Mouse (Mus musculus) CH12.LX (cell line): ENCODE measurements around the gene Alyref. TPM values are rescaled to one million over a fixed set of nuclear protein-coding genes. Genes with fewer than 3 reads are reported as not detected.

Experiments used
- DNase-seq: peaks from one replicate; pipeline ENCODE4 v3.0.0-alpha.2; 2013; ENCODE audit errors: extremely low read depth
- H3K27ac ChIP-seq: 2 replicates; pipeline ENCODE4 v1.5.1; 2012; ENCODE audit warnings: low read depth, mild to moderate bottlenecking, control low read depth, moderate library complexity; ENCODE audit not compliant: insufficient read depth
- H3K27me3 ChIP-seq: replicated peaks from 2 replicates; pipeline ENCODE3; 2012; ENCODE audit warnings: inconsistent platforms
- H3K36me3 ChIP-seq, 2 experiments: replicated peaks in 1 of 2; 2 replicates each; pipeline versions ENCODE3 to v1.6.1; 2012; ENCODE audit warnings: inconsistent platforms in 1 of 2, low read length in 1 of 2, mild to moderate bottlenecking in 1 of 2, mixed read lengths in 1 of 2, moderate library complexity in 1 of 2; ENCODE audit not compliant: control insufficient read depth in 1 of 2, insufficient read depth in 1 of 2
- H3K4me1 ChIP-seq, 2 experiments: 2 replicates each; pipeline ENCODE4 v1.6.1; 2012; ENCODE audit warnings: inconsistent platforms in 1 of 2, moderate library complexity in 1 of 2; ENCODE audit not compliant: insufficient read depth in 2 of 2, control insufficient read depth in 1 of 2
- H3K4me2 ChIP-seq: 2 replicates; pipeline ENCODE4 v1.6.1; 2012; ENCODE audit warnings: low read depth, mild to moderate bottlenecking, control low read depth; ENCODE audit not compliant: poor library complexity, insufficient read depth, severe bottlenecking
- H3K4me3 ChIP-seq, 3 experiments: fragments of 150-350 bp in 1 of 3; sonication (generic) in 1 of 3; replicated peaks in 1 of 3; 2 replicates each; pipeline versions ENCODE3 to v1.5.1; 2011 to 2012; ENCODE audit warnings: low read depth in 2 of 3, low read length in 2 of 3, mild to moderate bottlenecking in 2 of 3, moderate library complexity in 2 of 3, control low read depth in 1 of 3, improper control_type of control experiment in 1 of 3, inconsistent platforms in 1 of 3, mixed read lengths in 1 of 3; ENCODE audit not compliant: poor library complexity in 1 of 3
- H3K79me2 ChIP-seq: replicated peaks from 2 replicates; pipeline ENCODE4 v1.6.1; 2012; ENCODE audit warnings: mild to moderate bottlenecking, moderate library complexity; ENCODE audit not compliant: control insufficient read depth, poor library complexity, insufficient read depth, severe bottlenecking; ENCODE audit errors: extremely low read depth
- H3K9ac ChIP-seq: 2 replicates; pipeline ENCODE4 v1.6.1; 2012; ENCODE audit warnings: low read depth, mild to moderate bottlenecking, control low read depth, moderate library complexity; ENCODE audit not compliant: insufficient read depth
- H3K9me3 ChIP-seq: replicated peaks from 2 replicates; pipeline ENCODE3; 2012; ENCODE audit warnings: low read length, inconsistent platforms, mixed read lengths
- BHLHE40 ChIP-seq: IDR thresholded peaks from 2 replicates; pipeline ENCODE4 v1.6.1; 2011; ENCODE audit warnings: mild to moderate bottlenecking, low read depth, low read length, improper control_type of control experiment
- CHD1 ChIP-seq: IDR thresholded peaks from 2 replicates; pipeline ENCODE4 v1.6.1; 2012; ENCODE audit warnings: low read depth, low read length, improper control_type of control experiment, inconsistent platforms
- CHD2 ChIP-seq: IDR thresholded peaks from 2 replicates; pipeline ENCODE4 v1.6.1; 2011; ENCODE audit warnings: low read length, improper control_type of control experiment
- CTCF ChIP-seq, 2 experiments: IDR thresholded peaks in 1 of 2; conservative IDR thresholded peaks in 1 of 2; 2 replicates each; pipeline ENCODE4 v1.5.1; 2011 to 2012; ENCODE audit warnings: low read depth in 2 of 2, low read length in 2 of 2, improper control_type of control experiment in 1 of 2, inconsistent platforms in 1 of 2, mild to moderate bottlenecking in 1 of 2, moderate library complexity in 1 of 2
- E2F4 ChIP-seq: IDR thresholded peaks from 2 replicates; pipeline ENCODE4 v1.6.1; 2011; ENCODE audit warnings: low read depth, low read length, improper control_type of control experiment; ENCODE audit not compliant: insufficient replicate concordance
- ELF1 ChIP-seq: IDR thresholded peaks from 2 replicates; pipeline ENCODE4 v1.6.1; 2014; ENCODE audit warnings: low read depth, mild to moderate bottlenecking, inconsistent platforms, low read length, improper control_type of control experiment
- EP300 ChIP-seq: IDR thresholded peaks from 2 replicates; pipeline ENCODE4 v1.6.1; 2011; ENCODE audit warnings: low read length, improper control_type of control experiment
- ETS1 ChIP-seq: conservative IDR thresholded peaks from 2 replicates; pipeline ENCODE4 v1.6.1; 2012; ENCODE audit warnings: low read depth, mild to moderate bottlenecking, inconsistent platforms, low read length, improper control_type of control experiment, moderate library complexity
- GABPA ChIP-seq: IDR thresholded peaks from 2 replicates; pipeline ENCODE4 v1.6.1; 2012; ENCODE audit warnings: low read depth, low read length, improper control_type of control experiment, inconsistent platforms; ENCODE audit not compliant: insufficient replicate concordance
- HCFC1 ChIP-seq: IDR thresholded peaks from 2 replicates; pipeline ENCODE4 v1.6.1; 2012; ENCODE audit warnings: low read depth, mild to moderate bottlenecking, inconsistent platforms, low read length, improper control_type of control experiment
- IRF4 ChIP-seq: IDR thresholded peaks from 2 replicates; pipeline ENCODE4 v1.6.1; 2014; ENCODE audit warnings: low read depth, mild to moderate bottlenecking, inconsistent platforms, low read length, improper control_type of control experiment
- JUN ChIP-seq: IDR thresholded peaks from 2 replicates; pipeline ENCODE4 v1.6.1; 2011; ENCODE audit warnings: low read depth, mild to moderate bottlenecking, low read length, improper control_type of control experiment, moderate library complexity; ENCODE audit not compliant: insufficient read depth
- JUND ChIP-seq: conservative IDR thresholded peaks from 2 replicates; pipeline ENCODE4 v1.6.1; 2011; ENCODE audit warnings: low read depth, low read length, improper control_type of control experiment
- KAT2A ChIP-seq: IDR thresholded peaks from 2 replicates; pipeline ENCODE4 v1.6.1; 2012; ENCODE audit warnings: low read length, improper control_type of control experiment, inconsistent platforms; ENCODE audit not compliant: insufficient replicate concordance
- MAFK ChIP-seq: IDR thresholded peaks from 2 replicates; pipeline ENCODE4 v1.6.1; 2011; ENCODE audit warnings: low read length, improper control_type of control experiment; ENCODE audit not compliant: insufficient replicate concordance
- MAZ ChIP-seq: IDR thresholded peaks from 2 replicates; pipeline ENCODE4 v1.6.1; 2012; ENCODE audit warnings: low read depth, mild to moderate bottlenecking, inconsistent platforms, low read length, improper control_type of control experiment, moderate library complexity
- MEF2A ChIP-seq: IDR thresholded peaks from 2 replicates; pipeline ENCODE4 v1.6.1; 2014; ENCODE audit warnings: low read depth, mild to moderate bottlenecking, inconsistent platforms, low read length, improper control_type of control experiment, borderline replicate concordance
- MYC ChIP-seq: IDR thresholded peaks from 2 replicates; pipeline ENCODE4 v1.6.1; 2011; ENCODE audit warnings: low read depth, mild to moderate bottlenecking, improper control_type of control experiment, low read length
- NELFE ChIP-seq: IDR thresholded peaks from 2 replicates; pipeline ENCODE4 v1.6.1; 2011; ENCODE audit warnings: low read depth, low read length, improper control_type of control experiment
- NRF1 ChIP-seq: IDR thresholded peaks from 2 replicates; pipeline ENCODE4 v1.6.1; 2014; ENCODE audit warnings: low read depth, mild to moderate bottlenecking, inconsistent platforms, low read length, improper control_type of control experiment, moderate library complexity
- PAX5 ChIP-seq: IDR thresholded peaks from 2 replicates; pipeline ENCODE4 v1.6.1; 2012; ENCODE audit warnings: low read length, inconsistent platforms, mixed read lengths
- POLR2A ChIP-seq: IDR thresholded peaks from 2 replicates; pipeline ENCODE4 v1.6.1; 2011; ENCODE audit warnings: low read depth, mild to moderate bottlenecking, improper control_type of control experiment, low read length
- POLR2AphosphoS2 ChIP-seq: IDR thresholded peaks from 2 replicates; pipeline ENCODE4 v1.6.1; 2011; ENCODE audit warnings: low read depth, low read length, improper control_type of control experiment
- RAD21 ChIP-seq: IDR thresholded peaks from 2 replicates; pipeline ENCODE4 v1.6.1; 2011; ENCODE audit warnings: low read depth, mild to moderate bottlenecking, low read length, improper control_type of control experiment, moderate library complexity
- SMC3 ChIP-seq: IDR thresholded peaks from 2 replicates; pipeline ENCODE4 v1.6.1; 2011; ENCODE audit warnings: low read depth, low read length, improper control_type of control experiment
- TBP ChIP-seq: conservative IDR thresholded peaks from 2 replicates; pipeline ENCODE4 v1.6.1; 2011; ENCODE audit warnings: low read depth, low read length, improper control_type of control experiment
- TCF12 ChIP-seq: IDR thresholded peaks from 2 replicates; pipeline ENCODE4 v1.6.1; 2014; ENCODE audit warnings: low read depth, mild to moderate bottlenecking, inconsistent platforms, low read length, improper control_type of control experiment
- UBTF ChIP-seq: IDR thresholded peaks from 2 replicates; pipeline ENCODE4 v1.6.1; 2012; ENCODE audit warnings: low read depth, mild to moderate bottlenecking, inconsistent platforms, low read length, improper control_type of control experiment, moderate library complexity
- USF2 ChIP-seq: conservative IDR thresholded peaks from 2 replicates; pipeline ENCODE4 v1.6.1; 2011; ENCODE audit warnings: low read depth, low read length, improper control_type of control experiment
- ZC3H11A ChIP-seq: IDR thresholded peaks from 2 replicates; pipeline ENCODE4 v1.6.1; 2012; ENCODE audit warnings: low read depth, mild to moderate bottlenecking, inconsistent platforms, low read length, improper control_type of control experiment
- ZKSCAN1 ChIP-seq: IDR thresholded peaks from 2 replicates; pipeline ENCODE4 v1.6.1; 2012; ENCODE audit warnings: low read depth, inconsistent platforms, low read length, improper control_type of control experiment, borderline replicate concordance
- ZMIZ1 ChIP-seq: IDR thresholded peaks from 2 replicates; pipeline ENCODE4 v1.6.1; 2012; ENCODE audit warnings: low read depth, mild to moderate bottlenecking, inconsistent platforms, low read length, improper control_type of control experiment
- ZNF384 ChIP-seq: IDR thresholded peaks from 2 replicates; pipeline ENCODE4 v1.6.1; 2012; ENCODE audit warnings: low read depth, low read length, improper control_type of control experiment, inconsistent platforms
- dilution Hi-C: fragments of 300-500 bp; cut with MboI; formaldehyde crosslinking; loops from 2 replicates; pipeline ENCODE4 v1.14.3; 2020; ENCODE audit warnings: low sequenced_read_pairs; ENCODE audit not compliant: extremely low pct_unique_long_range_greater_than_20kb, extremely low pct_ligation_motif_present
- in situ Hi-C: fragments of 300-500 bp; cut with MboI; formaldehyde crosslinking; loops from 3 replicates; pipeline ENCODE4 v1.14.3; 2019; ENCODE audit warnings: low sequenced_read_pairs, low pct_ligation_motif_present, low pct_unique_long_range_greater_than_20kb, mixed read lengths
- polyA plus RNA-seq: library from polyadenylated mRNA; unstranded; fragments of >175 nt; gene quantifications from 2 replicates; pipeline ENCODE4 v1.2.1, GENCODE M21; 2012; ENCODE audit warnings: low read depth; ENCODE audit not compliant: insufficient read length
- total RNA-seq, 2 experiments: library from RNA; depleted of rRNA; stranded (reverse); fragments of 300-350 nt in 1 of 2; fragments of >200 nt in 1 of 2; gene quantifications; 2 replicates each; pipeline ENCODE4 v1.2.3; 2012 to 2014

The Alyref gene
- total and polyA plus RNA-seq, 3 experiments = 358 to 582 (median 451) TPM

GRCm38 (mm10) chr11:120625152-120625775 is 27.1 kb upstream of the Alyref start, which contains the start of gene Sirt7:
TSS of gene Sirt7 (minus strand) at chr11:120625240.
- peak within 1 kb of the TSS; percentile 83 for H3K27ac ChIP-seq
- peaks cover 37% of the 10 kb centered on the region for H3K79me2 ChIP-seq
- no peak for TF ChIP-seq ELF1
- TF ChIP-seq NELFE = no peak
- no peak for TF ChIP-seq E2F4
- TF ChIP-seq HCFC1 = no peak
- no peak for TF ChIP-seq MAFK
- no peak for TF ChIP-seq NRF1
- no peak for TF ChIP-seq ZC3H11A
- TF ChIP-seq CHD1 = no peak
- no peak for TF ChIP-seq CTCF (conservative IDR thresholded peaks at IDR 0.05 in 1 of 2, IDR thresholded peaks at IDR 0.05 in 1 of 2; ENCODE audit: low read depth in 2 of 2, low read length in 2 of 2)
- TF ChIP-seq ZMIZ1 = no peak
- no peak for TF ChIP-seq USF2
- no peak for TF ChIP-seq IRF4
- TF ChIP-seq CHD2 = no peak
- TF ChIP-seq RAD21 = no peak
- TF ChIP-seq EP300 = no peak
- TF ChIP-seq MEF2A = no peak
- H3K9me3 ChIP-seq = no peaks in the 10 kb centered on the region
- H3K27me3 ChIP-seq = no peaks in the 10 kb centered on the region
- DNase-seq = no peak
- dilution Hi-C loops (no loop called here), in situ Hi-C loops (loop anchor here (10.0 kb wide), 1 partner anchor 60 kb away; no protein-coding TSS in a partner anchor)
- peaks cover 52 to 71% of the 10 kb centered on the region in 2 experiments for H3K36me3 ChIP-seq
- peaks cover 36 to 63% of the 10 kb centered on the region in 2 experiments for H3K4me1 ChIP-seq
- H3K9ac ChIP-seq = peak within 1 kb of the TSS; percentile 93
- peak within 1 kb of the TSS; percentile 86 for H3K4me2 ChIP-seq
- peak within 1 kb of the TSS; percentile 82 to 100 (median 100) for H3K4me3 ChIP-seq

GRCm38 (mm10) chr11:120624680-120625111 is 26.5 kb upstream of the Alyref start:
- H3K4me2 ChIP-seq = peak overlapping the region; percentile 86
- H3K27me3 ChIP-seq = no peaks in the 10 kb centered on the region
- H3K79me2 ChIP-seq = peaks cover 32% of the 10 kb centered on the region
- dilution Hi-C loops = no loop called here
- no peaks in the 10 kb centered on the region for H3K9me3 ChIP-seq
- DNase-seq = peak; percentile 91
- in situ Hi-C loops = loop anchor here (10.0 kb wide), 1 partner anchor 60 kb away; no protein-coding TSS in a partner anchor
- H3K4me1 ChIP-seq = peaks cover 33 to 57% of the 10 kb centered on the region in 2 experiments
- H3K27ac ChIP-seq = peak overlapping the region; percentile 83
- peak overlapping the region; percentile 82 to 100 (median 100) for H3K4me3 ChIP-seq
- H3K36me3 ChIP-seq = peaks cover 58 to 77% of the 10 kb centered on the region in 2 experiments
- H3K9ac ChIP-seq = peak overlapping the region; percentile 93
- TF ChIP-seq ETS1 = no peak
- TF ChIP-seq ZNF384 = no peak
- peak; percentile 28; the same call in 1 of the 2 replicates for TF ChIP-seq CHD2
- no peak for TF ChIP-seq UBTF
- TF ChIP-seq POLR2A = peak; percentile 93
- TF ChIP-seq POLR2AphosphoS2 = peak; percentile 94
- peak; percentile 75 for TF ChIP-seq TCF12
- TF ChIP-seq BHLHE40 = 0 out of 2 replicates have a peak, but pooled peaks have one; percentile 7
- TF ChIP-seq SMC3 = no peak
- peak; percentile 88 for TF ChIP-seq ZMIZ1
- TF ChIP-seq ZKSCAN1 = no peak
- TF ChIP-seq JUN = no peak
- no peak; the same call in 1 of the 2 replicates for TF ChIP-seq MYC
- TF ChIP-seq MAZ = no peak
- TF ChIP-seq PAX5 = no peak
- no peak; the same call in 1 of the 2 replicates for TF ChIP-seq KAT2A
- TF ChIP-seq JUND = no peak
- TF ChIP-seq CTCF (conservative IDR thresholded peaks at IDR 0.05 in 1 of 2, IDR thresholded peaks at IDR 0.05 in 1 of 2; ENCODE audit: low read depth in 2 of 2, low read length in 2 of 2) = no peak
- peak; percentile 69 for TF ChIP-seq TBP
- TF ChIP-seq RAD21 = no peak
- no peak; the same call in 1 of the 2 replicates for TF ChIP-seq GABPA
